In genomic region chr8:114850014-114850870, GRCm38 (mm10) we compare ENCODE assay signal across 13 mouse cellular contexts.
A peak's percentile ranks its signal among the peaks of the same experiment; 100 is the strongest.
DNase-seq lines count a peak whose midpoint lies in the region.
"Had no signal": no experiment of that assay in that cellular context is flagged by ENCODE, and none has a peak within 500 bp of the region (broad histone marks: within the 10 kb centered on the region; RNA-seq: fewer than 3 reads in every experiment).

No protein-coding gene starts in this region.

- DNase-seq in kidney, postnatal 4 days, result peak; percentile 46 to 57
- DNase-seq in kidney, postnatal 25 days, result no peak
- DNase-seq in R1 (ENCODE audit: low read depth, low spot score), result peak; percentile 45
- peak; percentile 37 for DNase-seq in embryo, embryonic 9.5 days (ENCODE audit: extremely low spot score)
- peak; percentile 39 for DNase-seq in mesoderm, embryonic 11.5 days (ENCODE audit: low read depth, low spot score)
- DNase-seq in cerebellum, adult 9-10 months, result no peak
- DNase-seq in adrenal gland, postnatal 25 days, result no peak
- DNase-seq: adrenal gland, adult 2 months; gastrocnemius, postnatal 36 days; heart, postnatal 10 days; kidney, postnatal 14 days; lung, postnatal 4 days; spleen, adult 18-20 months had no signal

Comparison
In these comparisons a context has a peak if more than half of its experiments do, and no peak if none do; other contexts are left out.
1. DNase-seq: peak in kidney, postnatal 4 days (2 of 2), R1 (single experiment), embryo, embryonic 9.5 days (single experiment) and mesoderm, embryonic 11.5 days (single experiment); none in kidney, postnatal 25 days (0 of 2), cerebellum, adult 9-10 months (single experiment) and adrenal gland, postnatal 25 days (single experiment).